Mouse (Mus musculus) lung, postnatal 0 days (tissue): ENCODE measurements around the gene Sema3b. TPM values are rescaled to one million over a fixed set of nuclear protein-coding genes. Genes with fewer than 3 reads are reported as not detected.

Experiments used
- ATAC-seq: fragments of 200-750 bp; cut with Nextera tagmentation; 2 replicates; pipeline ENCODE4 v1.8.0; 2017; ENCODE audit warnings: moderate library complexity
- DNase-seq: peaks from one replicate; pipeline ENCODE4 v3.0.0-alpha.2; 2016; ENCODE audit warnings: low spot score
- H3K27ac ChIP-seq: fragments of 300-500 bp; sonication (generic); 2 replicates; pipeline ENCODE4 v1.5.1; 2014; ENCODE audit warnings: antibody characterized with exemption, mild to moderate bottlenecking, low read length, mixed read lengths
- H3K27me3 ChIP-seq: fragments of 300-500 bp; sonication (generic); replicated peaks from 2 replicates; pipeline ENCODE4 v1.6.1; 2014; ENCODE audit warnings: low read length, mixed read lengths; ENCODE audit not compliant: insufficient read depth
- H3K36me3 ChIP-seq: fragments of 300-500 bp; sonication (generic); 2 replicates; pipeline ENCODE4 v1.6.1; 2014; ENCODE audit warnings: low read length, mixed read lengths; ENCODE audit not compliant: insufficient read depth
- H3K4me1 ChIP-seq: fragments of 300-500 bp; sonication (generic); 2 replicates; pipeline ENCODE4 v1.6.1; 2014; ENCODE audit warnings: antibody characterized with exemption, low read depth, low read length, mixed read lengths; ENCODE audit not compliant: insufficient read depth
- H3K4me2 ChIP-seq: fragments of 300-500 bp; sonication (generic); replicated peaks from 2 replicates; pipeline ENCODE4 v1.6.1; 2014; ENCODE audit warnings: low read depth, mild to moderate bottlenecking, low read length, moderate library complexity, mixed read lengths
- H3K4me3 ChIP-seq: fragments of 300-500 bp; sonication (generic); 2 replicates; pipeline ENCODE4 v1.5.1; 2014; ENCODE audit warnings: low read depth, low read length
- H3K9ac ChIP-seq: fragments of 300-500 bp; sonication (generic); replicated peaks from 2 replicates; pipeline ENCODE4 v1.6.1; 2014; ENCODE audit warnings: low read depth, mild to moderate bottlenecking
- H3K9me3 ChIP-seq: fragments of 300-500 bp; sonication (generic); 2 replicates; pipeline ENCODE4 v1.6.1; 2016; ENCODE audit warnings: low read length, mixed read lengths
- CTCF ChIP-seq: IDR thresholded peaks from 2 replicates; pipeline ENCODE4 v1.5.1; 2016; ENCODE audit warnings: antibody characterized with exemption, mild to moderate bottlenecking
- EP300 ChIP-seq: IDR thresholded peaks from 2 replicates; pipeline ENCODE4 v1.6.1; 2016; ENCODE audit warnings: antibody characterized with exemption, mild to moderate bottlenecking, control low read depth
- WGBS: fragments of 180-500 bp; shearing (Covaris S2); extraction: QIAGEN DNeasy Blood & Tissue Kit; methylation state at CpG from one replicate; pipeline ENCODE4 v1.1.7; 2014; 5-methylcytosine and 5-hydroxymethylcytosine counted together
- polyA plus RNA-seq: library from polyadenylated mRNA; unstranded; fragments of >200 nt; fragmentation: Nextera tagmentation; extraction: Ambion mirVana; gene quantifications from 2 replicates; pipeline ENCODE4 v1.2.1, GENCODE M21; 2015

Sema3b gene
- polyA plus RNA-seq = 31.9 and 34.3 TPM in 2 replicates

DNA sequence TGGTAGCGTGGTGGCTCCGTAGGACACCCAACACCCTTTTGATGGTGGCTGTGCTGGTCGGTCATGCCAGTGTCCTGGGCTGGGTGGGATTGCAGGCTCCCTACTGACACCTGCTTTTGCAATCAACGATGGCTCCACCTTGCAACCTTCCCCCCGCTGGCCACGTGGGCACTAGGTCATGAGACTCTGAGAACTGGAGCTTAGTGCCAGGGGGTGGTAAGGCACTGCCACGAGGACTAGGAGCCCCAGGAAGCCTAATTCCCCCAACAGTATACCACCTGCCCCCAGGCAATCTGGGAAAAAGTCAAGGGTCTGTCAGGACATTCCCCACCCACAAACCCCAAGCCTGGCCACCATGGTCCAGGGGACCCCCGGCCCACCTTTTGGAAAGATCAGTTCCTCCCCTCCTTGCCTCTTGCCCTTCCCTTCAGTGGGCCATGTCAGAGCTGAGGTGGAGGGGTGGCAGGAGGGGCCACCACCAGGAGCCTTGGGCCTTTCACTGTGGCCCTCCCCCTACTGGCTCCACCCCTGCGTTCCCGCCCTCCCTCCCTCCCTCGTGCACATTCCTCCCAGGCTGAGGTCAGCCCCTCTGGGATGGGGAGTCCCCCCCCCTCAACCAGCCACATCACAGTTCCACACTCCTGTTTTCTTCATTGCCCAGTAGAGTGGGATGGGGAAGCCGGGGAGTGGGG, at the start of gene Sema3b:
TSS of gene Sema3b (minus strand) at position 489 of the 692 bp plus-strand sequence.
- DNase-seq (peak; percentile 82), ATAC-seq (peak; percentile 27)
- Histone ChIP-seq H3K36me3 (no peaks in the 10 kb centered on the region), H3K9me3 (no peaks in the 10 kb centered on the region), H3K4me2 (peak within 1 kb of the TSS; percentile 44), H3K27ac (peak within 1 kb of the TSS; percentile 91), H3K4me3 (no peak within 1 kb of the TSS), H3K27me3 (no peaks in the 10 kb centered on the region), H3K9ac (no peak within 1 kb of the TSS), H3K4me1 (peaks cover 18% of the 10 kb centered on the region)
- 38% methylated on average over 12 of the region's 12 CpGs for WGBS
- TF ChIP-seq CTCF (no peak), EP300 (no peak)

DNA sequence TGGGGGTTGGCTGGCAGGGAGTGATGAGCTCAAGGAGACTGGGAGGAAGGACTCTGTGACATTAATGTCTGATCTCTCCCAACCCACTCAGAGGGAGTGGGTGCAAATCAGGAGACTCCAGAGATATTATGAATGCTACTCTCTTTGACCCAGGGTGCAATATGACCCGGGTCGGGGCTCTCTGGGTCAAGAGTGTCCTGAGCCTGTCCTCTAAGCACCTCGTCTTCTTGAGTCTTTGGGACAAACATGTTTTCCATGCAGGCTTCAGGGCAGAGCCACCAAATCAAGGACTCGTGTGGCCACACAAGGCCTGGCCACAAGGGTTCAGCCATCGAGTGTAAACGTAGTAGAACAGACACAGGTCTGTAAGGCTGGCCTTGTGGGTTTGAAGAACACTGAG, 49.1 kb upstream of the Sema3b start:
- H3K27me3 ChIP-seq = no peaks in the 10 kb centered on the region

DNA sequence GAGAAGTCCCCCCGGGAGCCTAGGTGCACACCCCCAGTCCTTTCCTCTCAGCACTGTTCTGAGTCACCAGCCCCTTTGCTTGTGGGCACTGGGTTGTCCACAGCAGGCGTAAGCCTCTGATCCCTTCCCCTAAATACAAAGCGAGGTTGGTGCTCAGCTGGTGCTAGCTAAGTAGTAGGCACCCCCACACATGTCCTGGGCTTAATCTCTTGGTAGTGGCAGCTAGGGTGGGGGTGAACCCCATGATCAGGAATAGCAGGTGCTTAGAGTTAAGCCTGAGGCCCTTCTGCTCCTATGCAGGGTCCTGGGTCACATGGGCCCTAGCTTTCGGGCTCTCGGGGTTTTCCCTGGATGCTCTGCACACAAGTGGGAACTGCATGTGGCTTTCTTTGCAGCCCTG, 48.1 kb upstream of the Sema3b start:
- H3K27ac ChIP-seq = no peak overlapping the region
- TF ChIP-seq EP300 (no peak), CTCF (no peak)
- no peak overlapping the region for H3K4me3 ChIP-seq
- no peaks in the 10 kb centered on the region for H3K36me3 ChIP-seq
- 93% methylated on average over 5 of the region's 5 CpGs for WGBS
- H3K4me1 ChIP-seq = no peaks in the 10 kb centered on the region
- no peak for ATAC-seq
- no peak overlapping the region for H3K9ac ChIP-seq
- no peaks in the 10 kb centered on the region for H3K9me3 ChIP-seq
- DNase-seq = no peak
- no peak overlapping the region for H3K4me2 ChIP-seq
- no peaks in the 10 kb centered on the region for H3K27me3 ChIP-seq

More for the DNA sequence above, 49.1 kb upstream of the Sema3b start:
- Histone ChIP-seq H3K9me3 (no peaks in the 10 kb centered on the region), H3K9ac (no peak overlapping the region), H3K27ac (no peak overlapping the region), H3K4me1 (no peaks in the 10 kb centered on the region), H3K4me2 (no peak overlapping the region), H3K4me3 (no peak overlapping the region), H3K36me3 (no peaks in the 10 kb centered on the region)
- WGBS = 83% methylated on average over 6 of the region's 6 CpGs
- TF ChIP-seq CTCF = no peak
- TF ChIP-seq EP300 = no peak
- DNase-seq (no peak), ATAC-seq (no peak)

DNA sequence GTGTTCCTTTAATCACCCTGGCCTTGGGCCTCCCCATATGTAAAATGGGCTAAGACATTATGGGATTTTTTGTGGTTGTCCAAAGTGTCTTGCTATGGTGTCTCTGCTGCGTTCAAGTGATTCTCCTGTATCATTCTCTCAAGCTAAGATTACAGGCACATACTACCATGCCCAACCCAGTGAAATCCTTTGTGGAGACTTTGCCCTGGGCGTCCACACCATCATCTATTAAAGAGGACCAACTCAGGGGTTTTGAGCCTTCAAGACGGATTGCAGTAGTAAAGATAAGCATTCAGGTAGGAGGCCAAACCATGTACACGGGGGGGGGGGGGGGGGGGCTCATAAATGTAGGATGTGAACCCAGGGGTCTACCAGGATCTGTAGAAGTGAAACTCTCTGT, 45.6 kb upstream of the Sema3b start:
- Histone ChIP-seq H3K9ac (no peak overlapping the region), H3K4me3 (no peak overlapping the region), H3K27me3 (no peaks in the 10 kb centered on the region), H3K9me3 (no peaks in the 10 kb centered on the region), H3K4me2 (no peak overlapping the region), H3K4me1 (no peaks in the 10 kb centered on the region), H3K36me3 (no peaks in the 10 kb centered on the region), H3K27ac (no peak overlapping the region)
- ATAC-seq (no peak), DNase-seq (no peak)
- no peak for TF ChIP-seq CTCF
- WGBS = 87% methylated on average over 3 of the region's 4 CpGs

DNA sequence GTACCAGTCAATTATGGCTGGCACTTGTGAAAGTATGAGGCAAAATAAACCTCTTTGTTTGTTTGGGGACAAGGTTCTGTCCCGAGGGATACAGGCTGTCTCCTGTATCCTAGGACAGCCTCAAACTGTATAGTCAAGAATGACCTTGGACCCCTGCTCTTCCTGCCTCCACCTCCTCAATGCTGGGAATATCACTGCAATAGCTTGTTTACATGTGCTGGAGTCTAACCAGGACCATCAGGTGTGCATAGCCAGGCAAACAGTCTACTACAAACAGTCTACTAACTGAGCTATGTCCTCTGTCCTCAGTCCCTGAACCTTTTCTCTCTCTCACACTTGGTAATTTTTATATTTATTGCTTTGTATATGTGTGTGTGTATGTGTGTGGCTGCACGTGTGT, 44.4 kb upstream of the Sema3b start:
- Histone ChIP-seq H3K27me3 (no peaks in the 10 kb centered on the region), H3K4me3 (no peak overlapping the region), H3K4me1 (no peaks in the 10 kb centered on the region), H3K4me2 (no peak overlapping the region), H3K9ac (no peak overlapping the region), H3K36me3 (no peaks in the 10 kb centered on the region), H3K27ac (no peak overlapping the region), H3K9me3 (no peaks in the 10 kb centered on the region)
- no peak for DNase-seq
- no peak for ATAC-seq
- WGBS = 58% methylated on average over 2 of the region's 2 CpGs
- no peak for TF ChIP-seq EP300

DNA sequence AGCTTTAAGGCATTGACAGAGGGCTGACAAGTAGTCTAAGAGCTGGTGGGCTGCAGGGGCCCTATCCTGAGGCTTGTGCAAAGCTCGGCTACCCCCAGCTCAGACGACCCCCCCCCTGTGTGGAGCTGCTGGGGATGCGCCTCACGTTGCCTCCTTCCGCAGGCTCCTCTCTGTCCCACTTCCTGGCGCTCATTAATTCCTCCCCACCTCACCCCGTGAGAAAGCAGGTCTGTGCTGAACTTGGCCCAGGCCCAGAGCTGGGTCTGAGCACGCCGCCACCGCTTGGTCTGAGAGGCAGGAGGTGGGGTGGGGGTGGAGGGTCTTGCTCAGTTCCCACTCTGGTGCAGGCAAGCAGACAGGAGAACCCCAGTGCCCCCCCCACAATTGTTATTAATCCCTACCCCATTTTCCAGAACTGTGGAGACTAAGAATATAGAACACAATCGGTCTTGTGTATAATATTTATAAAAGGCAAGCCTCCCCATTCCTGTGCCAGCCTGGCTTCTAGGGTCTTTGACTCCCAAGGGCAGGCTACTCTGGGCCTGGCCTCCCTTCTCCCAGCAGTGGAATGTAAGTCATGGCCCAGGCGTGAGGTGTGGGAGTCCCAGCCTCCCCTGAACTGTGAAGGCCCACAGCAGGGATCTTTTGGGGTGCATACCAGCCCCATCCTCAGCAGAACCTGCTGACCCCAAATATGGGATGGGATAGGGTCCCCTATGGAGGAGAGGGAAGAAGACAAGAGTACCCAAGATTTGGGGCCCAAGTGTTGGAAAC, 41.9 kb upstream of the Sema3b start:
- no peak for ATAC-seq
- TF ChIP-seq CTCF = no peak
- TF ChIP-seq EP300 = no peak
- H3K9ac ChIP-seq = no peak overlapping the region

More for the DNA sequence above, 41.9 kb upstream of the Sema3b start:
- Histone ChIP-seq H3K9me3 (no peaks in the 10 kb centered on the region), H3K27me3 (no peaks in the 10 kb centered on the region), H3K27ac (no peak overlapping the region), H3K36me3 (no peaks in the 10 kb centered on the region), H3K4me1 (no peaks in the 10 kb centered on the region), H3K4me2 (no peak overlapping the region), H3K4me3 (no peak overlapping the region)
- 25% methylated on average over 12 of the region's 12 CpGs for WGBS
- DNase-seq = no peak
